Mouse (Mus musculus): ENCODE measurements around the gene Tlcd1.

Gene Tlcd1

DNA sequence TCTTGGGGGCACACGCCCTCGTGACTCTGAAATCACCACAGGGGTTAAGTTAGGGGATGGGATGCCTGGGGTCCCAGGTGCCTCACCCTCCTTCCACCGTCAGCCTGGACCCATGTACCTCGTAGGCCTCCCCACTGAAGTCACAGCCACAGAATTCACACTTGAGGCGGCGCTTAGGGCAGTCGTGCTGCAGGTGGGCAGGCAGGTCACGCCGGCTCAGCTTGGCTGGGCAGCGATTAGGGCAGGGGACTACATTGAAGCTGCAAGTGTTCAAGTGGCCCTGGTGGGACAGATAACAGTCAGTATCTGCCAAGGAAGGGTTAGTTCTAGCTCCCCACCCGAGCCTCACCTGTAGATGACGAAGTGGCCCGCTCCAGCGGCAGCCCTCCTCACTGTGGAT, 15.3 kb upstream of the Tlcd1 start:
- DNase-seq (ENCODE audit: low read depth, low spot score) = no peak

DNA sequence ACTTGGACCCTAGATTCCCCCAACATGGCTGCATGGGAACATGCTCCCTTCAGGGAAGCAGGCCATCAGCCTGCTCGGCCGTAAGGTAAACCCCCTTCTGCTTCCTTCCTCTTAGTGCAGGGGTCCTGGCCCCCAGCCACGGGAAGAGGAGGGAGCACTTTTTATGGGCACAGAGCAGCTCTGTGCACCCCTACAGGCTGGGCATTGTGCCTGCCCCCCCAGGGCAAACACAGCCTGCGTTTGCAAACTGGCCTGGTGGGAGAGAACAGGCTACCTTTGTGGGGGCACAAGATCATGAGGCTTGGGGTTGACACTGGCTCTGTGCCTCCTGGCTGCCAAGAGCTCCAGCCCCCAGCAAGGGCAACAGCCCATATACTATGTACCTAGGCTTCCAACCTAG, 14.5 kb upstream of the Tlcd1 start:
- no peak for DNase-seq (ENCODE audit: low read depth, low spot score)

DNA sequence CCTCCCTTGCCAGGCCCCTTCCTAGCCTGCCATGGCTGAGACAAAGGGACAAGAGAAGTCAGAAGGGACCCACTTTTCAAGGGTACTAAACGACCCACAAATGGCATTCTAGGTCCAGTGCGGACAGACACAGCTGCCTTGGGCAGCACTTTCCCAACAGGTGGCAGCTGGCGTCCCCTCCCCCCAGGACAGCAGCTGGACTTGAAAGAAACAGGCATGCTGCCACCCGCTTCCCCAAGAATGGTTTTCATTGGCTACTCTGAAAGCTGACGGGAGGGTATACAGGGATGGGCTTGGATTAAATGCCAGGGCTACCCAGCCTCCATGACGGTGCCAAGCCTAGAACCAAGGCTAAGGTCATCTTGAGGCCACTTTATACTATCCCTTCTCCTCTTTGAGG, 14.0 kb upstream of the Tlcd1 start:
- DNase-seq (ENCODE audit: low read depth, low spot score) = no peak

DNA sequence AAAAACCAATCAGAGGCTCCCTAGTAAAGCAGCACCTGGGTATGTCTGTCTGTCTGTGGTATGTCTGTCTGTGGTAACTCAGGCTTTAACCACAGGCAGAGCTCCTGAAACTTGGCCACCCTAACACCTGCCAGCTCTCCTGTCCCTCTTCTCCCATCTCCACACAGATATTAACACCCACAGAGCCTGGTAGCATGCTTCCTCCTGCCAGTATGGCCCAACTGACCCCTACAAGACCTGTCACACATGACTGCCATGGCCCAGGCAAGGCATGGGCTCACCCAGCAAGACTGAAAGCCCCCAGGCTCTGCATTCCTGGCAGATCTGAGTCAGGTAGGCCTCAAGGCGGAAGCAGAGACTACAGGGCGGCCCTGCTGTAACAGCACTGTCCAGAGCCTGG, 13.5 kb upstream of the Tlcd1 start:
- DNase-seq (ENCODE audit: low read depth, low spot score) = no peak

DNA sequence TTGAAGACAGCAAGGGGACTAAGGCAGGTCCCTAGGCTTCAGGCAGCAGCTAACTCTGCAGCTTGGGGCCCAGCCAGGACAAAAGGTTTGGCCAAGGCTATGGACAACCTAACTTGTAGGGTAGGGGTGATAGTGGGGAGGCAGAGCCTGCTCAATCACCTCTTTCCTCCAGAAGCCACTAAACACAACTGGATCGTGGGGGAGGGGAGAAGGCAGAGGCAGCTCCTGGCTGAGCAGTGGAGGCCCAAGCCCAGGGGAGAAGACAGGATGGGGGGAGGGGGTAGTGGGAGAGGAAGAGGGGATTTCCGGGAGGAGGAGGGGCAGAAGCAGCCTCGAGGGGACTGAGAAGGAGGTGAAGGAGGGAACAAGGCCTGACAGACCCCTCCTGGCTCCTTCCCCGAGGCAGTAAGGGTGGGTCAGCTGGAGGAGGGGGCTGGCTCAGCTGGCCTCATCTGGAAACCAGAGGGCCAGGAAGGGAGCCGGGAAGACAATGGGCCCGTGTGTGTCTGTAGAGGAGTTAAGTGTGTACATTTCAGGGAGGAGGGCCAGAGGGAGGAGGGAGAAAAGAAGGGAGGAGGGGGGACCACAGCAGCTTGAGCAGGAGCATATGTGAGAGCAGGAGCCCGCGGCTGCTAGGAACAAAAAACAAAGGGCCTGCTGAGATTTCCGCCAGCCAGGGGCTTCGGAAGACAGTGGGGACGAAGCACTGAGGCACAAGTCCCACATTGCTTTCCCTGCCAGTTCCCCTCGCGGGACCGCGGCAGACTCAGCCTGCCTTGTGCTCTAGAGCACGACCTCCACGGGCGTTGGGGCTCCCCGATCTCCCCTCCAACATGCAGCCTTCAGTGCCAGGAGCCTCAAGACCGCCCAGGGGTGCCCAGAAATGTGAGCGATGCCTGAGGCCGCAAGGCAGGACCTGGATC, 12.6 kb upstream of the Tlcd1 start:
- DNase-seq (ENCODE audit: low read depth, low spot score) = no peak

DNA sequence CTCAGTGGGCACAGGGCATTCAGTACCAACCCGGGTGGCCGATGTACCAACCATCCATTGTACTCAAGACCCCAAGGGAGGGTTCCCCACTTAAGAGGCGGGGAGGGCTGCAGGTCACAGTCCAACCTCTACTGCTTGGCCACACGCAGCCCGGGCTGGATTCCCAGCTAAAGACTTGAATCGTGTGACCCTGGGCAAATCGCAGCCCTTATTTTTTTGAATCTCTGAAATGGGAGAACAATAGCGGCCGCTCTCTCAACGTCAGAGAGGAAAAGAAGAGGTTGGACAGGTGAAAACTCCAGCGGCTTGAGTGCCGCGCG, 11.9 kb upstream of the Tlcd1 start:
- DNase-seq (ENCODE audit: low read depth, low spot score) = no peak

DNA sequence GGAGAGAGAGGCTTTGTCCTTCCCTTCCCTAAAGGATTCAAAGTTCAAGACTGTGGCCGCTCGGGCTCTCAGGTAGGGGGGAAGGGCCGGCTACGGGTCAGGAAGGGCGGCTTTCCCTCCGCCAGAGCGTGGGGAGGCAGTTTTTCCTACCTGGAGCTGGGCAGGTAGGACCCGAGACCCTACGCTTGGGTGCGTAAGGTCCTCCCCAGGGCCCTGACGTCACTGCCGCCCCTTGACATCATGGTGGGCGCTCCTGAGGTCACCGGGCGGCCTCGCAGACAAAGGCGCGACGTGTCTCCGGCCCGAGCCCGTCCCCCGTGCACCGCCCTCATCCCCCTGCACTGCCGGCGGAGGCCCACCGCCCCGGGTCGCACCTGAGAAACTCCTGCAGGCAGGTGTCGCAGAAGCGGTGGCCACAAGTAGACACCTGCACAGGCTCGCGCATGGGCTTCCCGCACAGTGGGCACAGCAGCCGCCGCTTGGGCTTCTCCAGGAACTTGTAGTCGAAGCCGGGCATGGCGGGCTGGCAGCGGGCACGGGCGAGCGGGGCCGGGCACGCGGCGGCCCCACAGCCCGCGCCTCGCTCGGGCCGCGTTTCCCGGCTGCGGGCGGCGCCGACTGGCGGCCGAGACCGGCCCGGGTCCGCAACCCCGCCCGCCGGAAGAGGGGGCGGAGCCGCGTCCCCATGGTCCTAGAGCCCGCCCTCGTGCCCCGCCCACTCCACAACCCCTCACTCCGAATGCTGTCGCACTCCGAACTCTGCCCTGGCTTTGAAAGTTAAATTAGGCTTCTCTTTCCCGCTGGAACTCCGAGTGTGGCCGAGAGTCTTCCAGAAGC, 11.4 kb upstream of the Tlcd1 start, which contains the start of gene Traf4:
Traf4 (minus strand) TSS at position 666 of the 837 bp plus-strand sequence.
- peak; percentile 49 for DNase-seq (ENCODE audit: low read depth, low spot score)

DNA sequence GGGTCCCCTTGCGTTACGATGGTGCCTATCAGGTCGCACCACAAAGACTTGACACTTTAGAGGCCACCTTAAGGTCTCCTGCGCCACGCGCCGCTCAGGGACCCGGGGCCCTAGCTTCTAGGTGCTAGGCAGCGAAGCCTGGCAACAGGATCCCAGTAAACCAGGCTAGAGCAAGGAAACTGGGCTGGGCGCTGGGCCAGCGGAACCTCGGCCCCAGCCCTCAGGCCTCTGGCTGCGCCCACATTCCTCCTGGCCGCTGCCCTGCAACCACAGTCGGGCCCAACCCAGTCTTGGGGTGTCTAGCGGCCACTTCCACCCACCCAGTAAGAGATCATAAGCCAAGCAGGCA, 10.8 kb upstream of the Tlcd1 start:
- DNase-seq (ENCODE audit: low read depth, low spot score) = no peak

DNA sequence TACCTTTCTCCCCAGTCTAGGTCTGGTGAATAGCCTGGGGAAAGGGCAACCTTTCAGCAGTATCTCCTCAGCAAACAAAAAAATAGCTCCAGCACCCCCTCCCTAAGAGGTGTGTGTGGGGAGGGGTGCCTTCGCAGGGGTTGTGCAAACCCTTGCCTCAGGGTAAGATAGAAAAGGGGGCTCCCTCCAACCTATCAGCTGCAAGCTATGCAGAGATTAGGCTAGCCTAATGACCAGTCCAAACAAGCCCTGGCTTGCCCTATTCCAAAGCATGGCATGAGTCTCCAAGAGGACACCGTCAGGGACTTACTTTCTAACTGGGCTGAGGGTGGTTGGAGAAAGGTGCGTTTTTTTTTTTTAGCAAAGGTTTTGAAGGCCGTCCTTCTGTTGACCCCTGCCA, 10.3 kb upstream of the Tlcd1 start:
- DNase-seq (ENCODE audit: low read depth, low spot score) = no peak

DNA sequence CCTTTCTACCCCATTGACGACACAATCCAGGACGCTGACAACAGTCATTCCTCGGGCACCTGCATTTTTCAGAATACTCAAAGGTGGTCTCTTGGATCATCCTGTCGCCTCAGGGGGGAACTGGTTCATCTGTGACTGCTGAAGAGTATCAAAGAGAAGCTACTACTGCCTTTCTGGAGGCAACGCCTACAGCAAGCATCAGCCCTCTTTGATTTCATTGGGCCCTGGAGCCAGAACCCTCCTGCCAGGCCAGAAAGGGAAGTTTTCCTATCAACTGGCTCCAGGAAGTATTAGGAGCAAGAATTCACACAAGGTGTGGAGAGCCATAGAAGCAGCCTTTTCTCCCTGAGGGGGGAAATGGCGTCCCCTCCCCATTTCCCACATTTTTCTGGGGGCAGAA, 9.9 kb upstream of the Tlcd1 start:
- DNase-seq (ENCODE audit: low read depth, low spot score) = no peak

DNA sequence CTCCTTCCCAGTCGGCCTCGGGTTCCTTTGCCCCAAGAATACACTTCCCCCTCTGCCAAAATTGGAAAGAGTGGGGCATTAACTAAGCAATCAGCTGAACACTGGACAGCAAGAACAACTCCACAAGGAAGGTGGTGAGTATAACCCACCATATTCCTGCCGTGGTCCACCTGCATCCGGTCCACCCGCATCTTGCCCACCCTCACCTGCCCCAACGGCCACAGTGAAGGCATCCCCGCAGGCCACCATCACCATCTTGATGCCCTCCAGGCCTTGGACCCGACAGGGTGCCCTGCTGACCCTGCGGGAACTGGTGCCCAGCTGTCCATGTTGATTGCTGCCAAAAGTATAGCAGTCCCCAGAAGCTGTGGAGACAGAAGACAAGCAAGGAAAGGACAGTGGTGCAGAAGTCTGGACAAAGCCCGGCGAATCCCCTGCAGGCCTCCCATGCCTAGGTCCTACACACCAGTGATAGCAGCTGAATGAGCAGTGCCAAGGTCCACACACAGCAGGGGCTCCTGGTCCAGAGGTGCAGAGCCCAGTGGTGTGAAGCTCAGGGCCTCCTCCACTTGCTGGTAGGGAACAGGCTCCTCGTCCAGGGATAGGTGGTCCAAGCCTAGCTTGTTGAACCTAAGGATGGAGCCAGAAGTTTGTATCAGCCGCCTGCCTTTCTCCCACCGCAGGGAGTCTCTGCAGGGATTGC, 9.1 kb upstream of the Tlcd1 start:
- no peak for DNase-seq (ENCODE audit: low read depth, low spot score)

DNA sequence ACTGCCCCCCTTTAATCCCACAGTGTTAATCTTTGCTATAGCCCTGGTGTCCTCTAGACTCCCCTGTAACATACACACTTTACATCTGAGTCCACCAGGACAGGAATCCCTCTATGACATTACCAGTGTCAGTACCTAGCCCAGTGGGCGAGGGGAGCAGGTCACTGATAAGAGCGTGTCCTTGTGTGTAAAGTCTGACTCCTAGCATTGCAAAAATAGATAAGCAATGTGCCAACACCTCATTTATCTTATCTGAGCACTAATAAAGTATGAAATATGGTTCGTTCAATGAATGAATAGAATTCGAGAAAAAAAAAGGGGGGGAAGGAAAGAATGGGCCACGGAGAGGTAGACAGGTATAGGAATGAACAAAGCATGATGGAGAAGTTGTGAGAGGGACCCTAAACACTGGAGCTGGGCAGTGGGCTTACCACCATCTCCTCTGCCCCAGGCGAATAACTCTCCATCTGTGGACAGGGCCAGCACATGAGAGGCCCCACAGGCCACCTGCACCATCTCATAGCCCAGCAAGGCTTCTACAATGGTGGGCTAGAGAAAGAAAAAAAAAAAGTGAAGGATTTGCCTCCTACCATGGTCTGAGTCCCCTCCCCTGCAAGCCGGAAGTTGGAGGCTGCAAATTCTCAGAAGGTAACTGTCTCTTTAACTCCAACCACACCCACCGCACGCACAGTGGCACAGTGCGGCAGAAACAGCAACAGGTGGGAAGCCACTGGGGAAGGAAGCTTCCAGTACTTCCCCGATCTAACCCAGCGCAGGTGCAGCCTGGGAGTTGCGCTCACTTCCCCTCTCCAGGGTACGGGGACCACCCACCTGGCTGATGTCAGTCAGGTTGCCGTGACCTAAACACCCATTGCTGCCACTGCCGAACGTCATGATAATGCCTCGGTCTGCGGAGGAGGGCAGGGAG, 7.7 kb upstream of the Tlcd1 start:
- no peak for DNase-seq (ENCODE audit: low read depth, low spot score)

DNA sequence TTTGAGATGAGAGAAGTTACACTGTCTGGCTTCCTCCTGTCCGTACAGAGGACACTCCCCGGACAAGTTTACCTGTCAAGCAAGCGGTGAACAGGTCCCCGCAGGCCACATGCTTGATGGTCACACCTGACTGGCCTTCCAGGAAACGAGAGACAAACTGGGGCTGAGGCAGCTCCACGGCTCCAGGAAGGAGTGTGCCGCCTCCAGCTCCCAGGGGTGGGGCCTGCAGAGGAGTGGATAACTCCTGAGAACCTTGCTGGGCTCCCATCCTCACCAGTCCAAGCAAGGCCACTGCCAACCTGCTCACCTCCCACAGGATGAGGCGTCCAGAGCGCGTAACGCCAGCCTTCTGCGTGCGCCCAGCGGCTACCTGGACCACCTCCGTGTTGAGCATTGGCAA, 6.2 kb upstream of the Tlcd1 start:
- no peak for DNase-seq (ENCODE audit: low read depth, low spot score)

DNA sequence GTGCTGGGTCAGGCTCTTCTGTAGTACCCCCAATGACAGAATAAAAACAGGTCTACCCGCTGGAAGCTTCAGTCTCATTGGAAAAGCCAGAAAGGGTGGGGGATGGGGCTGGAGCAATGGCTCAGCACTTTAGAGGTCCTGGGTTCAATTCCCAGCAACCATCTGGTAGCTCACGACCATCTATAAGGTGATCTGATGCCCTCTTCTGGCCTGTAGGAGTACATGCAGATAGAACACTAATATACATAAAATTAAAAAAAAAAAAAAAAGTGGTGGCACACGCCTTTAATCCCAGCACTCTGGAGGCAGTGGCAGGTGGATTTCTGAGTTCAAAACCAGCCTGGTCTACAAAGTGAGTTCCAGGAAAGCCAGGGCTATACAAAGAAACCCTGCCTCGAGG, 5.2 kb upstream of the Tlcd1 start:
- DNase-seq (ENCODE audit: low read depth, low spot score) = no peak

DNA sequence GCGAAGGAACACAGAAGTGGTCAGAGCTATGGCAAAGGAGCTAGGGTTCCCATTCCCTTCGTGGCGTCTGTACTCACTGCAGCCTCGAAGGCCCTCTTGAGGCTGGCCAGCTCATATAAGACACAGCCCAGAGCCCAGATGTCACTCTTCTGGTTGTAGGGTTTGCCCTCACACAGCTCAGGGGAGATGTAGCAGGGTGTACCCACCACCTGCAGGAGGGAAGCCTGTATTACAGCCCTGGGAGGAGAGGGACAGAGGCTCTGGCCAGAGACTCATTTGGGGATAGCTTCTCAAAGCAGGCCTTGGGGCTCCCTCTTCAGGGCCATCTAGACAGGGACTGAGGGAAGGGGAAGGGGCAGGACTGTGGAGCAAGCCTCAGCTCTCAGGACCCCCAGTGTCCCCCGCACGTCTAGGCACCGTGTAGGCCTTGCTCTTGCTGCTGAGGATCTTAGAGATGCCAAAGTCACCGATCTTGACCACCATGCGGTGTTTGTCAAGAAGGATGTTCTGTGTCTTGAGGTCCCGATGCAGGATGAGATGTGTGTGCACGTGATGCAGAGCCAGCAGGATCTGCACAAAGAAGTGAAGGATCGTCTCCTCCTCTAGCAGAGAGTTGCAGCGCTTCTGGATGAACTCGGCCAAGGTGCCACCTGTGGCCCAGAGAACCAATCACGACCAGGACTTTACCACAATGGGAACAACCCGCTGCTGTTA, 4.3 kb upstream of the Tlcd1 start:
- no peak for DNase-seq (ENCODE audit: low read depth, low spot score)

DNA sequence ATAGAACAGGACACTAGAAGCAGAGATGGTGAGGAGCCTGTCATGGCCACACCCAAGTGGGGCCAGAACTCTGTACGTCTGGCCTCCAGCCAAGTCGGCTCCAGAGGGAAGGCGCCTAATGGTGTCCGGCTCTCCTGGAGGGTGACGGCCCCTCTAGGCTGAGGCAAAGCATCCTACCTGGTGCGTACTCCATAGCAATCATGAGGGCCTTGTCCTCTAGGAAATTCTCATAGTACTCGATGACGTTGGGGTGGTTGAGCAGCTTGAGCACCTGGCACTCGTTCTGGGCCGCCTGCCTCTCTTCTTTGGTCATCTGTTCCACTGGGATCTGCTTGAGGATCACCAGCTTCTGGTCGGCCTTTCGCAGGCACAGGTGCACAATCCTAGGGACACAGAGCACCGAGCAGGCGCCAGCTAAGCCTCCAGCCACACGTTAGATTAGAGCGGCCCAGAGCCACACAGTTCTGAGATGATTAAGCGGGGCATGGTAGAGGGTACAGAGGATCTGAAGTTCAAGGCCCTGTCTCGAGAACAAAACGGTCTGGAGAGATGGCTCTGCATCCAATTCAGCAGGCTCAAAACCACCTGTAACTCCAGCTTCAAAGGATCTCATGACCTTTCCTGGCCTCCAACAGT, 3.6 kb upstream of the Tlcd1 start:
- DNase-seq (ENCODE audit: low read depth, low spot score) = no peak

DNA sequence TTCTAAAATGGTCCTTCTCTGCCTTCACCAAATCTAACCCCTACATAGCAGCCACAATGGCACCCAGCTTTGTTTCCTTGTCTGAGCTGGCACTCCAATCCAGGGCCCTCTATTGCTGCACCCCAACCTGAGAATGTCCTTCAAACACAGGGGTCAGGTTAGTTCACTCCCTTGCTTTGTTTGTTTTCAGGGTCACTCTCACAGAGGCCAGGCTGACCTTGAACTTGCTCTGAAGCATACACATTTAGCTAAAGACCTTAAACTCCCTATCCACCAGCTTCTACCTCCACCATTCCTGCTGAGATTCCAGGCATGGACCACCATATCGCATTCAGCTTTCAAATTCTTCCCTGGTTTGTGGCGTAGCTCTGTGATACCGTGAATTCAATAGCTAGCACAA, 2.0 kb upstream of the Tlcd1 start:
- no peak for DNase-seq (ENCODE audit: low read depth, low spot score)

DNA sequence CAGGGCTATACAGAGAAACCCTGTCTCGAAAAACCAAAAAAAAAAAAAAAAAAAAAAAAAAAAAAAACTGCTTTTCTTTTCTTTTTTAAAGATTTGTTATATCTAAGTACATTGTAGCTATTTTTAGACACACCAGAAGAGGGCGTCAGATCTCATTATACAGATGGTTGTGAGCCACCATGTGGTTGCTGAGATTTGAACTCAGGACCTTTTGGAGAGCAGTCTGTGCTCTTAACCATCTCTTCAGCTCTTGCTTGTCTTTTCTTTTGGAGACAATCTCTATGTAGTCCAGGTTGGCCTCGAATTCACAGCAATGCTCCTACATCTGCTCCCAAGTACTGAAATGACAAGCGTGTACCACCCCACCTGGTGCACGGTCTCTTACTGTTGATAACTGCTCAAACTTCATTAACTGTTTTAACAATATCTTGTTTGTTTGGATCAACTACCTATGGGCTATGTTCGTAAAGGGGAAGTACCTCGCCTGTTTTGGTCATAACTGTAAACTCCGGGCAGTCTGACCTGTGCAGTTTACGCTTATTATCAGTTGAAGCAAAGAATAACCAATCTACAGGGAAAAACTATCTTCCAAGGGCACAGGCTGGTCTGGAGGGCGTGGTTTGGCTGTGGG, 625 bp upstream of the Tlcd1 start:
- DNase-seq (ENCODE audit: low read depth, low spot score) = no peak

DNA sequence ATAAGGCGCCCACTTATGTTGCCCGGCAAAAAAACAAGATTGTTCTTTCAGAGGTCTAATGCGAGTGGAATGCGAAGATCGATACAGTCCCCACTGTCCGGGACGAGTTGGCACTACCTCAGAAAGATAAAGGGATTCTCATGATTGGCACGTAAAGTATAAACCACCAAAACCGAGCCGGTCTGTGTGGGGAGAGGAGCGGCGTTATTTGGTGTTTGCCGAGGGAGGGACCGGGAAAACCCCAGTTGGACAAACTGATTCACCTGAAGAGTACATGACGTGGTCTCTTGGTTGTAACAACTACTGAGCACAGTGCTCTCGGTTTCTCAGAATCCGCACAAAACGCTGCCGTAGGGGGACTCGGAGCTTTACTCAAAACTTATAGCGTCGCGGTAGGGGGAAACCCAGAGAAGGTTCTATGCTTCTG, 407 bp downstream of the Tlcd1 start:
- DNase-seq (ENCODE audit: low read depth, low spot score) = no peak

DNA sequence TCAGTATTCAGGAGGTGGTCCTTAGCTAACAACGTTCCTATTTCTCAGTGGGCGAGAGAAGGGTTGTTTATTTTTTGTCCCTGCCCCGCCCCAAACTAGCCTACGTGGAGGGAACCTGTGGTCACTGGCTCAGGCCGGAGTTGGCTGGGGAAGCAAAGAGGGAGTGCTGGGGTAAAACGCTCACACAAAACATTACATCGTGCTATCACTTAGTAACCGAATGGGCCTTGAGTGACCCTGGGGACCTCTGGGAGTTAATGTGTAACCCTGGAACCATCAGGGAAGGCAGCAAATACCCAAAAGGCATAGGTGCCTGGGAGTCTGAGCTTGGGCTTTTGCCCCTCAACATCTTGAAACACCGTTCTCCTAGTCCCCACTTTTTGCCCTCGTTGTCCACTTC, 926 bp downstream of the Tlcd1 start:
- no peak for DNase-seq (ENCODE audit: low read depth, low spot score)
